Mouse (Mus musculus): ENCODE data around the gene Ralgapa1. TPM values are rescaled to one million over a fixed set of nuclear protein-coding genes. Genes with fewer than 3 reads are reported as not detected.
"Not testable (repeated sequence)": the region's sequence is repeated elsewhere in the genome, so short reads cannot be mapped to it uniquely, and the experiment has no call there.

Gene Ralgapa1
- total RNA-seq, 2 experiments from 2014 or later = 117 to 126 TPM

DNA sequence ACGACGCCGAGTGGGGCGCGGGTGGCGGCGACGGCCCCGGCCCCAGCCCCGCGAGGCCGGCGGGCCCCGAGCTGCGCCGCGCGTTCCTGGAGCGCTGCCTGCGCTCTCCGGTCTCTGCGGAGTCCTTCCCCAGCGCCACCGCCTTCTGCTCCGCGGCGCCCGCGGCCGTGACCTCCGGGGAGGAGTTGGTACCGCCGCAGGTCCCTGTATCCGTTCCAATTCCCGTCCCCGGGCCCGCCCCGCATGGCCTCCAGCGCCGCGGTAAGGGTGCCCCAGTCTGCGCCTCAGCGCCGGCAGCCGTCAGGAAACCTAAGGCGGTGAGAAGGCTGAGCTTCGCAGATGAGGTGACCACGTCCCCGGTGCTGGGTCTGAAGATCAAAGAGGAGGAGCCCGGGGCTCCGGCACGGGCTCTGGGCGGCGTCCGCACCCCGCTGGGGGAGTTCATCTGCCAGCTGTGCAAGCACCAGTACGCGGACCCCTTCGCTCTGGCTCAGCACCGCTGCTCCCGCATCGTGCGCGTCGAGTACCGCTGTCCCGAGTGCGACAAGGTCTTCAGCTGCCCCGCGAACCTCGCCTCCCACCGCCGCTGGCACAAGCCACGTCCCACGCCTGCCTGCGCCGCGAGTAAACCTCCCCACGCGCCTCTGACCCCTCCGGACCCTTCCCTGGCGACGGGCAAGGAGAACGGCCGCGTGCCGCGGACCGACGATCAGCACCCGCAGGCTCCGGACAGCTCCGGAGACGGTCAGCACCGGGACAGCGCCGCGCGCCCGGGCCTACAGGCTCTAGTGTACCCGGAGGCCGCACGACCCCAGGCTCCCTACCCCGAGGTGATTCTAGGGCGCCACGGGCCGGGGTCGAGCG, 221.1 kb downstream of the Ralgapa1 start:
- DNase-seq (ENCODE audit: low spot score in 2 of 2) = peak; percentile 11 to 25

DNA sequence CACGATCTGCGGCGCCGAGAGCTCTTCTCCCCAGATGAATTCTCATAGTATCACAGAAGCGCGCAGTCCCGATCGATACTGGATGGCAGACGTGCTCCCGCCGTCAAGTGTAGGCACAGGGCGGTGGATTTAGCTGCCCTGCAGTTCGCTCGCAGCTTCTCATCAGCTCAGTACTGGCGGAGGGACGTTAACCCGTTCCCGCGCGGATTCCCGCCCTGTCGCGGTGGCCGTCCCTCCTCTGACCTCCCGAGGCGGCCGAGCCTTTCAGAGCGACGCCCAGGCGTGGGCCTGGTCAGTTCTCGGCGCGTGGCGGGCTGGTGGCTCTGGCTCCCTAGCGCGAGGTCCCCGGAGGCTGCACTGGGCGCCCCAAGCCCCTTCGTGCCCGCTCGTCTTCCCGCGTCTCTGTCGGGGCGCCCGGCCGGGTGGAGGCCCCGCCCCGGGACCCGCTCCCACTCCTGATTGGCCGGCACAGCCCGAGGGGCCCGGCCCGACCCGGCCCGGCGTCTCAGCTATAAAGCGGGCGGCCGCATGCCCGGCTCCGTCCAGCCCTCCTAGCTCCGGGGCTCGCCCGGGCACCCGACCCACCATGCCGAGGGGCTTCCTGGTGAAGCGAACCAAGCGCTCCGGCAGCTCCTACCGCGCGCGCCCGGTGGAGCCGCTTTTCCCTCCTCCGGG, 221.9 kb downstream of the Ralgapa1 start, which contains the start of gene Insm2:
Gene Insm2 (plus strand): TSS at position 541 of the 675 bp plus-strand sequence.
- DNase-seq (ENCODE audit: low spot score in 2 of 2) = peak in 1 of 2 experiments; percentile 18

DNA sequence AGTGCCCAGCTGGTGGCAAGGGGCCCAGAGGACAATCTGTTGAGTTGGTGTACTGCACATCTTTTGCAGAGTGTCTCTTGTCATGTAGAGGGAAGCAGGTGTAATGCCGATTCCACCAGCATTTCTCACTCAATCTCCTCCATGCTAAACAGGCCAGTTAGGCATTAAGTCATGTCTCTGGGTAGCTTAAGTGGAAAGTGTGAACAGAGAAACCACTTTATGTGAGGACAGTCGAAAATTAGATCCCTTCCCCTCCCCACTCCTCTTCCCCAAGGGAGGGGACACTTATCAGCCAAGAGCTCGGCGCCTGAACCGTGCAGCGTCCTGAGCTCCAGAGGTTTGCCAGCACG, 222.5 kb downstream of the Ralgapa1 start:
- no peak for DNase-seq (ENCODE audit: low spot score in 2 of 2)

DNA sequence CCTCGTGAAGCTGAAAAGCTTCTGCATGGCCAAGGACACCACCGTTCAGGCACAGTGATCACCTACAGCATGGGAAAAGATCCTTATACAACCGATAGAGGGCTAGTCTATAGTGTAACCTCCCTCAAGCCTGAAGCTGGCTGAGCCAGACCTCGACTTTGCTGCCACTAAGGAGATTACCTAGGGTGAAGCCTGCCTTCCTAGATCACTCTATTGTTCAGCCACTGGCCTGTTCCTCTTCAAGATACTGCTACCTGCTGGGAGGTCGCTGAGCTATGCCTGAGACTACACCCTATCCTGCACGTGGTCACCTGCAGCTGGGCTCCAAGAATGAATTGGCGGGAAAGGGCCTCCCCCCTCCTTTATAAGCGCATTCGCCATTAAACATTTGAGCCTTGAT, 234.0 kb downstream of the Ralgapa1 start:
- DNase-seq (ENCODE audit: low spot score in 2 of 2) = not testable (repeated sequence)

DNA sequence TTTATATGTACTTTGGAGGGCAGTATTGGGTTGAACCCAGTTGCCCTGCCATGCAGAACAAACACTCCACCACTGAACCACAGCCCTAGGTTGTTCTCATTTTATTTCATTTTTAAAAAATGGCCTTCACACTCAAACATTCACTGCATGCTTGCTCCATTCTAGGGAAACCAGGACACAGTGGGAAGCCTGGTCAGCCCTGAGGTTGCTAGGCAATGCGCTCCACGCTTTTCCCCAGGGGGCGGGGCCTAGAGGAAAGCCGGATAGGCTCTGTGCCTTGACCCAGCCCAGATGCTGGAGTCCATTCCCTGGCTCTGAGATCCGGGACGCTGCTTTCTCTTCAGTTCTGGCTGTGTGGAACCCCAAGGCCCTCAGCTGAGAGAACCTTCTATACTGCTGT, 247.2 kb downstream of the Ralgapa1 start:
- DNase-seq (ENCODE audit: low spot score in 2 of 2) = no peak

DNA sequence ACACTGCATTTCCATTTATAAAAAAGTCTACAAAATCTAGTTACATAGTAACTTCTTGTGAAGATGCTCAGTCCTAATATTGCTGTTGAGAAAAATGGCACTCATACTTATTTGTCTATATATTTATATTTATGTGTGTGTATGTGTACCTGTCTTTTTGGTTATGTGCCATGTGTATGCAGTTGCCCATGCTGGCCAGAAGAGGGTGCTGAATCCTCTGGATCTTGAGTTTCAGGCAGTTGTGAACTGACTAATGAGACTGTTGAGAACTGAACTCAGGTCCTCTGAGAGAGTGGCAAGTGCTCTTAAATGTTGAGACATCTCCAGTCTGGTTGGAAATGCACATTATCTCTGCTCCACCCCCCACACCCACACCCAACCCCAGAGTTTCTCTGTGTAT, 247.9 kb downstream of the Ralgapa1 start:
- DNase-seq (ENCODE audit: low spot score in 2 of 2) = no peak

DNA sequence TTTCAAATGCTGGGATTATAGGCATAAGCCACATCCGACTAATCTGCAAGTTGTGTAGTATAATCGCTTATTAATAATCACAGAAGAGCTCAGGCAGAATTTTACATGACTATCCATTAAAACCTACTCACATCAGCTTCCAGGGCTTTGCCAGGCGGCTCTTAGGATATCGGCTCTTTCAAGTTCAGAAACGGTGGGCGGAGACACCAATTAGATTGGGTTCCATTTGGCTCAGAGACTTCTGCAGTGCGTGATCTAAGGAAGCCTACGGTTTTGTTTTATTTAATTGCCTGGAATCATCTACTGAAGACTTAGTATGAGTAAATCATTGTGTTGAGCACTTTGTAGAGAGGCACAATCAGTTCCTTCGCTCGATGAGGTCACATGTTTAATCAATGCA, 249.3 kb downstream of the Ralgapa1 start:
- DNase-seq (ENCODE audit: low spot score in 2 of 2) = no peak

DNA sequence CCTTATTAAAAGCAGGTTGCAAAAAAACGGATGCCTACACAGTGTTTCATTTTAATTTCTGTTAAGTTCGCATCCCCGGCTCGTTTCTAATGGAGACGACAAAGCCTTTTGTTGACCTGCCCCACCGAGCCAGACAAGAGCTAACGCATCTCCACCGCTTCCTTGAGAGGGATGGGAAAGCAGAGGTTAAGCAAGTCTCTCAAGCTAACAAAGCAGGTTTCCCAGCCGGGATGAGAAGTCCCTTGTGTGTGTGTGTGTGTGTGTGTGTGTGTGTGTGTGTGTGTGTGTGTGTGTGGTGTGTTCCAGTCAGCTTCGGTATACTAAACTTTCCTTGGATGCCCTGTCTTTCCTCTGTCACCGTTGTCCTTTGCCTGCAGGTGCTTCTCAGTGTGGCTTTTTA, 249.8 kb downstream of the Ralgapa1 start:
- no peak for DNase-seq (ENCODE audit: low spot score in 2 of 2)

DNA sequence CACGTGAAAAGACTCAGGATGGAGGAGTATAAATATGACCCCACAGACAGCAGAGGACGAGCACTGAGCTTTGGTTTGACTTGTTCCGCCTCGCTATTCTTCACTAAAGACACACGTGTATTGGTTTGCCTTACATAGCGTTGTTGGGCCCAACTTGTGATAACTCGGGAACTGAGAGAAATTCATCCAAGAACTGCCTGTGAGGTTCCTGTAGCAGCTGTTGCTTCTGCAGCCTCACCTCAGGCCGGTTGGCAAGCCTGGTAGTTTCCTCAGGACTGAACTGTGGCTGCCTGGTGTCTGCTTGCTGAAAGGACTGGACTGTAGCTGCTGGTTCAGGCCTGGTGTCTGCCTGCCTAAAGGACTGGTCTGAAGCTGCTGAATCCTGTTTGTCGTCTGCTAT, 250.3 kb downstream of the Ralgapa1 start:
- no peak for DNase-seq (ENCODE audit: low spot score in 2 of 2)

DNA sequence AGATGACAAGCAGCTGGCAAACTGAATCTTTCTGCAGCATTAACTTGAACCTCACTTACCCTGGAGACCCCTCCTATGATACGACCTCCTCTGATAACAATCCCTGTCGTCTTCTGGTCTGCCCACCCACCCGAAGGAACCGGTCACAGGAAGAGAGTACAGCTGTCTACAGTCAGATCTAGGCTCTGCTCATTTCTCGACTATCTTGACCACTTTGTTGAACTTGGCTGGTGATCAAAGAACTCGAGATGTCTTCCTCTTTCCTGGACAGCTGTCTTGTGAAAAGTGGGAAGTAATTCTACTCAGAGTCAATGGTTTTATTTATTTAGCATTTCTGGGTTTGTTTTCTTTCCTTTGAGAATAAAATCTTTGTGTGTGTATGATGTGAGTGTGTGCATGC, 251.3 kb downstream of the Ralgapa1 start:
- DNase-seq (ENCODE audit: low spot score in 2 of 2) = no peak

DNA sequence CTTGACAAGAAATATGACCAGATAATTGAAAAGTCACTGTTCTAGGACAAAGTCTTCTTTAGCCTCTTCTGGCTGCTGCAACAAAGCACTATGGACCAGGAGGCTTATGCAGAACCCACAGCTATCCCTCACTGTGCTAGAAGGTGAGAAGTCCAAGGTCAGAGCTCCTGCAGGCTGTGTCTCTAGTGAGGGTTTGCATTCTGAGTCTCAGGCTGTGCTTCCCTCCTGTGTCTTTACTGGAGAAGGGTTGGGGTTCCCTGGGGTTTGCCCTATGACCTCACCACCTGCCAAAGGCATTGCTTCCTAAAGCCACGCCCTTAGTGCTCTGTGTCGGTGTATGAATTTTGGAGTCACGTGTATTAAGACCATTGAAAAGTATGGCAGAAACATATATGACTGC, 252.5 kb downstream of the Ralgapa1 start:
- DNase-seq (ENCODE audit: low spot score in 2 of 2) = no peak

DNA sequence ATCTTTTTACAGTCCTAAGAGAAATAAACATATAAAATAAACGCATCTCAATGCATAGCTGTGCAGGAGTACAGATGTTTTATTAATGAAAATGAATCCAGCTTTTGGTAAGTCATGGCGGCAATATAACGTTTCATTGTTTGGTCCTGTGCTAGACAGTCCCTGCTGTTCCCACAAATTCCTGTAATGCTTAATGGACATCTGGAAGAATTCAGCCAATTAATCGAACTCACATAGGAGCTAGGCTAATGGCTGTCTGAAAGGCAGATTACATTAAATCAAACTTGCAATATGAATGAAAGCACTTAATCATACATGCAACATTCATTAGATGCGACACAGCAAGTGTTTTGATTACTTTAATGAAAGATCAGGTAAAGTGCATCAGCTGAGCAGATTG, 254.1 kb downstream of the Ralgapa1 start:
- no peak for DNase-seq (ENCODE audit: low spot score in 2 of 2)

DNA sequence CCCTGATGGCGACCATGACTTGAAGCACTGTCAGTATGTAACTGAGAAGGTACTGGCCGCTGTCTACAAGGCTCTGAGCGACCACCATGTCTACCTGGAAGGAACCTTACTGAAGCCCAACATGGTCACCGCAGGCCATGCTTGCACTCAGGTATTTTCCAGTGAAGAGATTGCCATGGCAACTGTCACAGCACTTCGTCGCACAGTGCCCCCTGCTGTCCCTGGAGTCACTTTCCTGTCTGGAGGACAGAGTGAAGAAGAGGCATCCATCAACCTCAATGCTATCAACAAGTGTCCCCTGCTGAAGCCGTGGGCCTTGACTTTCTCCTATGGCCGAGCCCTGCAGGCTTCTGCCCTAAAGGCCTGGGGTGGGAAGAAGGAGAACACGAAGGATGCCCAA, 255.1 kb downstream of the Ralgapa1 start:
- no peak for DNase-seq (ENCODE audit: low spot score in 2 of 2)

DNA sequence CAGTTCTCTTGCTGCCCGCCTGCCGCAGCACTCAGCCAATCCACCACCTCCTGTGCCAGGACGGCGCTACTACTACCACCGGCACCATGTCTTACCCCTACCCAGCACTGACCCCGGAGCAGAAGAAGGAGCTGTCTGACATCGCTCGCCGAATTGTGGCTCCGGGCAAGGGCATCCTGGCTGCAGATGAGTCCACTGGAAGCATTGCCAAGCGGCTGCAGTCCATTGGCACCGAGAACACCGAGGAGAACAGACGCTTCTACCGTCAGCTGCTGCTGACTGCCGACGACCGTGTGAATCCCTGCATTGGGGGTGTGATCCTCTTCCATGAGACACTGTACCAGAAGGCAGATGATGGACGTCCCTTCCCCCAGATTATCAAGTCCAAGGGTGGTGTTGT, 255.8 kb downstream of the Ralgapa1 start, which contains the start of gene Aldoart2:
Gene Aldoart2 (plus strand): TSS at position 34 of the 400 bp plus-strand sequence.
- no peak for DNase-seq (ENCODE audit: low spot score in 2 of 2)

DNA sequence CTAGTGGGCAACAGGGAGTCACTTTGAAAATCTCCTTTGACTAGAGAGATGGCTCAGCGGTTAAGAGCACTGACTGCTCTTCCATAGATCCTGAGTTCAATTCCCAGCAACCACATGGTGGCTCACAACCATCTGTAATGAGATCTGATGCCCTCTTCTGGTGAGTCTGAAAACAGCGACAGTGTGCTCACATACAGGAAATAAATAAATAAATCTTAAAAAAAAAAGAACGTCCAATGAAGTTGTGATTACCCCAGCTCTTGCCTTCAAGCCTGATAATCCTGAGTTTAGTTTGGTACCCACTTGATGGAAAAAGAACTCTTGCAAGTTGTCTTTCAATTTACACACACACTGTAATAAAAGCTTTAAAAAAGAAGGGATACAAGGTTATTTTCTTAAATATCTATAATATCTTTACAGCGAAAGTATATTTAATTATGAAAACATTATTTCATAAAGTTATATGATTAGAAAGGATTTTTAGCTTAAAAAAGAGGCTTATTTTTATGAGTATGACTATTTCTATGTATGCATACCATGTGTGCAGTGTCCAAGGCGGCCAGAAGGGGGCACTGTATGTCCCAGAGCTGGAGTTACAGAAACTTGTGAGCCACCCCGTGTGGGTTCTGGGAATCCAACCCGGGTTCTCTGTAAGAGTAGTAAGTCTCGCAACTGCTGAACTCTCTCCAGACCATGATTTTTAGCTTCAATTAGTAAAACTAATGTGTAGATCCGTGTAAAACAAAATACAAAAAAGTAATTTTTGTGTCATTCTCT, 256.6 kb downstream of the Ralgapa1 start:
- DNase-seq (ENCODE audit: low spot score in 2 of 2) = no peak

DNA sequence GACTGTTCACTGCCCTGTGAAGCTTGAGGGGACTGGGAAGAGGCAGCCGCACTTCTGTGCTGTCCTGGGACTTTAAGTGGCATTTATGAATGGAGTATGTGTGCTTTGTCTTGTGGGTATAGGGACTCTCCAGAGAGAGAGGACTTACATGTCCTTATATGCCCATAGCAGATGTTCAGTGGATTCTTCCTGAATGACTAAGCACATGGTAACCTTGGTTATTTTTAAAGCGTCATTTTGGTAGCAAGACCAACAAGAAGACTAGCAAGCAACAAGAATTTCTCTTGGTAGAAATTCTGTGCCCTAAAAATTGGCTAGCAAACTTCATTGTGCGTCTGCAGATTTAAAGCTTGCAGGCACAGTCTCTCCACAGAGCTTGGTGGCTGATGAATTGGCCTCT, 257.2 kb downstream of the Ralgapa1 start:
- no peak for DNase-seq (ENCODE audit: low spot score in 2 of 2)

DNA sequence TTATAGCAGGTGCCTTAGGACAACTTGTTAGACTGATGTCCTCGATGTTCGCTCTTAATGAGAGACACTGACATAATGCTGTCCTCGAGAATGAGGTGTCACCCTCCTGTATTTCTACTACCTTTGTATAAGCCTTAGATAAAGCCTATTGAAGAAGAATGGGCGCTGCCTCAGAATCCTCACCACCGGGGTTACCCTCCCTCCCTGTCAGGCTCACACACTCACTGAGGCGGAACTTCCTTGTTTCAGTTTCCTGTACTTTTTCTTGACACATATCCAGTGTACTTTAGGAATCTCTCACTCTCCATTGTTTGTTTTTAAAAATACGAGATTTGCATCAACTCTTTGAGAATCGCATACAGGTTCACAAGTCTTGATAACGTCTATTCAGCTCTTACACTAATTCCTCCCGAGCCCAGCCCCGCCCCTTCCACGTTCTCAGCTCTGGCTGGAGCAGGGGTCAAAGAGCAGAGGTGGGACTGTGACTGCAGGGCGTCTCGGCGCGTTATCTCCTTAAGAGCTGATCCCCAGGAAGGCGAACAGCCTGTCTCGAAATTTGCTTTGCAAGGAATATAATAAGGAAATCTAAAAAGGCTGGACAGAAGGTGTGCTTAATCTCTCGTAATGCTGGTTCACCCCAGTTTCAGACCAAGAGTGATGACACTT, 260.8 kb downstream of the Ralgapa1 start:
- no peak for DNase-seq (ENCODE audit: low spot score in 2 of 2)

DNA sequence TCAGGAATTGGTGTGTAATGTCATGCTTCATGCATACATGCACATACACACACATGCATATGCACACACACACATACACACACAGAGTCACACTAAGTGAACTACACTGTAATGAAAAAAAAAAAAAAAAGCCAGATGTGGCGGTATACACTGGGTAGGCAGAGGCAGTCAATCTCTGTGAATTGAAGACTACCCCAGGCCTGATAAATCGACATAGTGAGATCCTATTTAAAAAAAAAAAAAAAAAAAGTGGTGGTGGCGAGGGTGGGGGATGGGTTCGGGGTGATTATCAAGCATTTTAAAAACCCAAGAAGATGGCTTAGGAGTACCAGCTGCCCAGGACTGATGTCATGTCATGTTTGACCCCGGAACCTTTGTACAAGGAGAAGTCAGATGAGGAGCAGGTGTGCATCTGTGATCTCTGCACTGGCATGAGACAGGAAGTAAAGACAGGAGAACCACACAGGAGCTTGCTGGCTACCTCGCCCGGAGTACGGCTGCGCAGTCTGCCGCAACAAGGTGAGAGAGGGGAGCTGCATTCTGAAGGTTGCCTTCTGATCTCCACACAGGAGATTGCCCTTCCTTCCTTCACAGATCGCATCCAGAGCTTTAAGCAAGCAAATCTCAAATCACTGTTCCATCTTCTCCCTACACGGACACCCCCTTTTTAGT, 261.6 kb downstream of the Ralgapa1 start:
- DNase-seq (ENCODE audit: low spot score in 2 of 2) = no peak

DNA sequence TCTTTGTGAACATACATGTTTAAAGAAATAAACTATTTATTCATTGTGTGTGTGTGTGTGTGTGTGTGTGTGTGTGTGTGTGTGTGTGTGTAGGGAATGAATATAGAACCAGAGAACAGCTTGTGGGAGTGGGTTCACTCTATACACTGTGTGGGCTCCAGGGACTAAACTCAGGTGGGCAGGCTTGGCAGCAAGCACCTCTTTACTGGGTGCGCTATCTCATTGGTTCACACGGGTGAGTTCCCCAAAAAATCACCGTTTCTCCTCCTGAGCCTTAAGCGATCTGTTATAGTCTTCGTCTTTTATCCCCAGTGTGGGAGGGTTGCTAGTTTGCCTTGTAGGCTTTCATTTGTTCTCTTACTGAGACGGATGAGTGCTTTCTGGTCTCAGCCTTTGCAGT, 263.1 kb downstream of the Ralgapa1 start:
- DNase-seq (ENCODE audit: low spot score in 2 of 2) = no peak

DNA sequence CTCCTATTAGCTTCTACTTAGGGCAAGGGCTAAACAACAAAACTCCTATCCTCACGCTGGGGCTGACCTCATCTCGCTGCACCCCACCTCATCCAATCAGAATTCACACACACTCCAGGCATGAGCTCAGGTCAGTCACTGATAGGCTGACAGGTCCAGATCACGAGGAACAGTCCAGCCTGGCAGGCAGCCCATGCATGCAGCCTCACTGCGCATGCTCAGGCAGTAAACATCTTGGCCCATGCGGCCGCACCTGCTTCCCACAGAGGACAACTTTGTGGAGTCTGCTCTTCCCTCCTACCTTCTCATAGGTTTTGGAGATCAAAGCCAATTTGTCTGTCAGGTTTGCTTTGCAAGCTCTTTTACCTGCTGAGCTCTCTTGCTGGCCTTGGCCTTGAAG, 266.1 kb downstream of the Ralgapa1 start:
- DNase-seq (ENCODE audit: low spot score in 2 of 2) = not testable (repeated sequence)
